Mouse (Mus musculus) hematopoietic multipotent progenitor cell, adult 10-12 weeks (in vitro differentiated cells): Measurements from ENCODE around the gene Kansl3. TPM values are rescaled to one million over a fixed set of nuclear protein-coding genes. Genes with fewer than 3 reads are reported as not detected.

Source experiments
- polyA plus RNA-seq: library from polyadenylated mRNA; stranded (reverse); fragments of >175 nt; gene quantifications from 2 replicates; pipeline ENCODE4 v1.2.3, GENCODE M21; 2012; ENCODE audit warnings: low replicate concordance

The Kansl3 gene
- polyA plus RNA-seq, result 16.7 and 33.8 TPM in 2 replicates

GRCm38 (mm10) chr1:36368969-36369645, at the start of gene Kansl3:
Kansl3 (minus strand) TSS chr1:36369181.

GRCm38 (mm10) chr1:36371934-36372845, 3.2 kb upstream of the Kansl3 start, which contains the start of gene Fer1l5:
Fer1l5 (plus strand) TSS chr1:36372291.

GRCm38 (mm10) chr1:36307495-36308280, 61.3 kb downstream of the Kansl3 start, which contains the start of gene Arid5a:
Arid5a (plus strand) TSS chr1:36307733.

Other genes starting within 250 kb of the Kansl3 start
- gene Uggt1, start 124.5 kb downstream of the Kansl3 start, polyA plus RNA-seq, result 11.2 TPM in 2 replicates
- gene Neurl3, start 94.5 kb downstream of the Kansl3 start, polyA plus RNA-seq, result 51.7 and 68.0 TPM in 2 replicates
- gene Arid5a, start 61.4 kb downstream of the Kansl3 start, polyA plus RNA-seq, result 124 and 262 TPM in 2 replicates
- not detected in 2 replicates for gene Fer1l5, start 3.1 kb upstream of the Kansl3 start, polyA plus RNA-seq
- 7.6 and 12.2 TPM in 2 replicates for gene Lman2l, start 76.1 kb upstream of the Kansl3 start, polyA plus RNA-seq
- 3.4 and 6.3 TPM in 2 replicates for gene Cnnm4, start 102.4 kb upstream of the Kansl3 start, polyA plus RNA-seq
- 26.6 and 38.5 TPM in 2 replicates for gene Cnnm3, start 142.7 kb upstream of the Kansl3 start, polyA plus RNA-seq
- gene Ankrd23, start 167.7 kb upstream of the Kansl3 start, polyA plus RNA-seq, result 15.9 and 27.6 TPM in 2 replicates
- gene Gm42417, start 170.2 kb upstream of the Kansl3 start, polyA plus RNA-seq, result 0.12 TPM in 1 of 2 replicates, not detected in the other
- gene Ankrd39, start 178.3 kb upstream of the Kansl3 start, polyA plus RNA-seq, result 12.3 and 25.2 TPM in 2 replicates
- 2.0 and 3.8 TPM in 2 replicates for gene Sema4c, start 189.2 kb upstream of the Kansl3 start, polyA plus RNA-seq